Comparison of ENCODE assay signal across 27 mouse cellular contexts in genomic region chr5:98918716-98919115, GRCm38 (mm10).
DNase-seq lines count a peak whose midpoint lies in the region; ATAC-seq and TF ChIP-seq lines count a peak whose summit lies in the region.
"Had no signal": no experiment of that assay in that cellular context is flagged by ENCODE, and none has a peak within 500 bp of the region (broad histone marks: within the 10 kb centered on the region; RNA-seq: fewer than 3 reads in every experiment).

No protein-coding gene starts in this region.

- H3K4me1 ChIP-seq in ES-E14 (ENCODE audit: control insufficient read depth in 2 of 2, insufficient read depth in 2 of 2, low read length in 2 of 2, poor library complexity in 1 of 2): peaks cover 2 to 4% of the 10 kb centered on the region in 2 experiments; a peak in 2 of 4 replicates
- H3K4me1 ChIP-seq in intestine, postnatal 0 days (replicated peaks; ENCODE audit: control insufficient read depth, insufficient read depth, low read length): no peaks in the 10 kb centered on the region
- no peaks in the 10 kb centered on the region for H3K4me1 ChIP-seq in kidney, adult 2 months (ENCODE audit: control insufficient read depth, insufficient read depth, low read length)
- H3K4me1 ChIP-seq: heart, embryonic 10.5 days had no signal

- H3K9ac ChIP-seq in ES-E14 (ENCODE audit: insufficient read depth, low read depth, low read length, poor library complexity, severe bottlenecking): no peak overlapping the region
- no peak overlapping the region for H3K9ac ChIP-seq in intestine, postnatal 0 days (ENCODE audit: low read depth, low read length)
- H3K9ac ChIP-seq: forebrain, embryonic 13.5 days; heart, embryonic 13.5 days; hindbrain, embryonic 14.5 days had no signal

- DNase-seq in ES-E14 (ENCODE audit: low read depth, low spot score) (no peak), ZHBTc4 (ENCODE audit: low read depth, low spot score) (peak; percentile 71)
- DNase-seq in layer of hippocampus, adult 2 months (ENCODE audit: low spot score in 2 of 2): no peak
- DNase-seq in kidney, adult 2 months: no peak
- DNase-seq in thymus, adult 18-20 months: no peak
- DNase-seq: adrenal gland, adult 8-10 months; adrenal gland, postnatal 25 days; cerebellum, adult 11-12 months; cerebellum, adult 8-10 months; cerebellum, postnatal 14 days; gastrocnemius, postnatal 10 days; gastrocnemius, postnatal 36 days; heart, adult 2 months; heart, postnatal 14 days; heart, postnatal 4 days had no signal

- WGBS in intestine, postnatal 0 days: 72% methylated on average over 5 of the region's 5 CpGs
- WGBS in kidney, adult 2 months: 91% methylated on average over 5 of the region's 5 CpGs

- TF ChIP-seq CTCF in intestine, postnatal 0 days (IDR thresholded peaks at IDR 0.05; ENCODE audit: low read depth): no peak
- TF ChIP-seq CTCF in layer of hippocampus, adult 2 months (conservative IDR thresholded peaks at IDR 0.05): no peak
- TF ChIP-seq CTCF in kidney, adult 2 months (conservative IDR thresholded peaks at IDR 0.05; ENCODE audit: insufficient read depth, insufficient read length, low read depth, low read length): no peak

- 0 out of 2 replicates have a peak, but pooled peaks have one; percentile 56 for ATAC-seq in intestine, postnatal 0 days
- ATAC-seq: activated CD4-positive, CD25-positive, alpha-beta regulatory T cell, adult 4 months; CD4-positive, CD25-positive, alpha-beta regulatory T cell, adult 4 months; forebrain, embryonic 13.5 days; forebrain, embryonic 16.5 days; hindbrain, postnatal 0 days; Patski had no signal

- no peak for TF ChIP-seq POLR2A in kidney, adult 2 months (IDR thresholded peaks at IDR 0.05; ENCODE audit: low read depth, low read length)

- in situ Hi-C loops in ES-E14 (cut with MboI; ENCODE audit: low sequenced_read_pairs in 2 of 2, unreplicated experiment in 2 of 2): no loop called here

- no peak overlapping the region for H3K4me2 ChIP-seq in intestine, postnatal 0 days (replicated peaks; ENCODE audit: low read depth)
- H3K4me2 ChIP-seq: forebrain, embryonic 13.5 days; heart, embryonic 13.5 days; hindbrain, embryonic 14.5 days had no signal

- no peak overlapping the region for H3K4me3 ChIP-seq in ES-E14 (ENCODE audit: insufficient read depth in 1 of 2, low read depth in 1 of 2, low read length in 2 of 2, poor library complexity in 1 of 2, severe bottlenecking in 1 of 2)
- H3K4me3 ChIP-seq in intestine, postnatal 0 days (ENCODE audit: low read depth, low read length): no peak overlapping the region
- no peak overlapping the region for H3K4me3 ChIP-seq in layer of hippocampus, adult 2 months
- no peak overlapping the region for H3K4me3 ChIP-seq in kidney, adult 2 months (ENCODE audit: insufficient read depth, low read depth, low read length)
- H3K4me3 ChIP-seq: forebrain, embryonic 10.5 days; forebrain, embryonic 13.5 days; heart, adult 2 months; heart, embryonic 10.5 days; heart, embryonic 13.5 days had no signal

- no peaks in the 10 kb centered on the region for H3K9me3 ChIP-seq in ES-E14 (ENCODE audit: control insufficient read depth, insufficient read depth, low read depth, low read length)
- H3K9me3 ChIP-seq in intestine, postnatal 0 days (ENCODE audit: control insufficient read depth): no peaks in the 10 kb centered on the region
- H3K9me3 ChIP-seq: forebrain, embryonic 10.5 days; forebrain, embryonic 13.5 days; heart, embryonic 10.5 days; heart, embryonic 13.5 days had no signal

- H3K27ac ChIP-seq in ES-E14 (ENCODE audit: insufficient read depth, low read depth, low read length, poor library complexity, severe bottlenecking): 0 out of 2 replicates have a peak overlapping the region, but pooled peaks have one; percentile 50
- no peak overlapping the region for H3K27ac ChIP-seq in intestine, postnatal 0 days (ENCODE audit: low read depth, low read length)
- no peak overlapping the region for H3K27ac ChIP-seq in layer of hippocampus, adult 2 months
- H3K27ac ChIP-seq in kidney, adult 2 months (ENCODE audit: insufficient read depth, low read depth, low read length): no peak overlapping the region
- H3K27ac ChIP-seq: forebrain, embryonic 10.5 days; forebrain, embryonic 13.5 days; heart, adult 2 months; heart, embryonic 10.5 days; heart, embryonic 13.5 days; hindbrain, embryonic 14.5 days; hindbrain, postnatal 0 days had no signal

- no peaks in the 10 kb centered on the region for H3K27me3 ChIP-seq in intestine, postnatal 0 days (replicated peaks; ENCODE audit: control insufficient read depth, insufficient read depth, low read length)
- H3K27me3 ChIP-seq in kidney, adult 2 months (replicated peaks; ENCODE audit: control insufficient read depth, insufficient read depth, low read length): no peaks in the 10 kb centered on the region
- H3K27me3 ChIP-seq: forebrain, embryonic 13.5 days; heart, embryonic 13.5 days; Patski had no signal

- H3K36me3 ChIP-seq in ES-E14 (ENCODE audit: control insufficient read depth, insufficient read depth, low read length, poor library complexity, severe bottlenecking): no peaks in the 10 kb centered on the region
- no peaks in the 10 kb centered on the region for H3K36me3 ChIP-seq in intestine, postnatal 0 days (ENCODE audit: control insufficient read depth, insufficient read depth)
- H3K36me3 ChIP-seq in kidney, adult 2 months (ENCODE audit: control insufficient read depth, insufficient read depth, low read length): no peaks in the 10 kb centered on the region
- H3K36me3 ChIP-seq: forebrain, embryonic 10.5 days; G1E; heart, embryonic 10.5 days; heart, embryonic 13.5 days had no signal

TF ChIP-seq in ES-E14, 5 proteins besides CTCF, POLR2A, EP300 and RAD21:
- no peak for TF ChIP-seq HCFC1 (IDR thresholded peaks at IDR 0.05; ENCODE audit: borderline replicate concordance, insufficient read depth, low read length)
- no peak for TF ChIP-seq ZNF384 (IDR thresholded peaks at IDR 0.05; ENCODE audit: low read depth, low read length)
- no peak for TF ChIP-seq ZC3H11A (IDR thresholded peaks at IDR 0.05; ENCODE audit: borderline replicate concordance, low read depth, low read length)
- no peak for TF ChIP-seq CHD2 (IDR thresholded peaks at IDR 0.05; ENCODE audit: low read depth, low read length)
- TF ChIP-seq MAFK (IDR thresholded peaks at IDR 0.05; ENCODE audit: insufficient read depth, low read depth, low read length): no peak
